Mouse (Mus musculus): ENCODE results near the gene Emilin1.

Emilin1 gene

GRCm38 (mm10) chr5:30887331-30887761, 25.9 kb upstream of the Emilin1 start:
- no peaks in the 10 kb centered on the region for H3K27me3 ChIP-seq (ENCODE audit: control insufficient read depth, insufficient read depth, low read length, poor library complexity, severe bottlenecking)
- peak; percentile 93 for DNase-seq (ENCODE audit: low read depth, low spot score)

GRCm38 (mm10) chr5:30887858-30888336, 25.3 kb upstream of the Emilin1 start:
- DNase-seq (ENCODE audit: low read depth, low spot score): peak; percentile 96
- Histone ChIP-seq H3K27me3 (ENCODE audit: control insufficient read depth, insufficient read depth, low read length, poor library complexity, severe bottlenecking) (no peaks in the 10 kb centered on the region), H3K36me3 (ENCODE audit: control insufficient read depth, insufficient read depth, low read length, poor library complexity, severe bottlenecking) (peaks cover 3% of the 10 kb centered on the region)

More at GRCm38 (mm10) chr5:30887331-30887761, 25.9 kb upstream of the Emilin1 start:
- peaks cover 2% of the 10 kb centered on the region for H3K36me3 ChIP-seq (ENCODE audit: control insufficient read depth, insufficient read depth, low read length, poor library complexity, severe bottlenecking)

GRCm38 (mm10) chr5:30888337-30889087, 24.7 kb upstream of the Emilin1 start, which contains the start of gene Agbl5:
Gene Agbl5, plus strand, starts transcription at chr5:30888694.
- H3K36me3 ChIP-seq (ENCODE audit: control insufficient read depth, insufficient read depth, low read length, poor library complexity, severe bottlenecking): peaks cover 6% of the 10 kb centered on the region
- no peaks in the 10 kb centered on the region for H3K27me3 ChIP-seq (ENCODE audit: control insufficient read depth, insufficient read depth, low read length, poor library complexity, severe bottlenecking)
- peak; percentile 94 for DNase-seq (ENCODE audit: low read depth, low spot score)

GRCm38 (mm10) chr5:30889088-30889754, 24.0 kb upstream of the Emilin1 start:
- no peak for DNase-seq (ENCODE audit: low read depth, low spot score)

GRCm38 (mm10) chr5:30890375-30890774, 22.8 kb upstream of the Emilin1 start:
- Histone ChIP-seq H3K27me3 (ENCODE audit: control insufficient read depth, insufficient read depth, low read length, poor library complexity, severe bottlenecking) (no peaks in the 10 kb centered on the region), H3K36me3 (ENCODE audit: control insufficient read depth, insufficient read depth, low read length, poor library complexity, severe bottlenecking) (peaks cover 6% of the 10 kb centered on the region)
- no peak for DNase-seq (ENCODE audit: low read depth, low spot score)

More at GRCm38 (mm10) chr5:30889088-30889754, 24.0 kb upstream of the Emilin1 start:
- peaks cover 6% of the 10 kb centered on the region for H3K36me3 ChIP-seq (ENCODE audit: control insufficient read depth, insufficient read depth, low read length, poor library complexity, severe bottlenecking)
- no peaks in the 10 kb centered on the region for H3K27me3 ChIP-seq (ENCODE audit: control insufficient read depth, insufficient read depth, low read length, poor library complexity, severe bottlenecking)

- Histone ChIP-seq H3K27me3 (ENCODE audit: control insufficient read depth, insufficient read depth, low read length, poor library complexity, severe bottlenecking) (no peaks in the 10 kb centered on the region), H3K36me3 (ENCODE audit: control insufficient read depth, insufficient read depth, low read length, poor library complexity, severe bottlenecking) (peaks cover 5% of the 10 kb centered on the region; the same call in 1 of the 2 replicates)
- no peak for DNase-seq (ENCODE audit: low read depth, low spot score)
These were observed 11.3 kb upstream of the Emilin1 start for GRCm38 (mm10) chr5:30901860-30902259.

GRCm38 (mm10) chr5:30907413-30908059, 5.7 kb upstream of the Emilin1 start, which contains the start of gene Ost4:
Gene Ost4, minus strand, starts transcription at chr5:30907788.
- peak; percentile 98 for DNase-seq (ENCODE audit: low read depth, low spot score)
- Histone ChIP-seq H3K27me3 (ENCODE audit: control insufficient read depth, insufficient read depth, low read length, poor library complexity, severe bottlenecking) (no peaks in the 10 kb centered on the region), H3K36me3 (ENCODE audit: control insufficient read depth, insufficient read depth, low read length, poor library complexity, severe bottlenecking) (peaks cover 5% of the 10 kb centered on the region; the same call in 1 of the 2 replicates)

GRCm38 (mm10) chr5:30908426-30909299, 4.5 kb upstream of the Emilin1 start:
- no peak for DNase-seq (ENCODE audit: low read depth, low spot score)
- H3K36me3 ChIP-seq (ENCODE audit: control insufficient read depth, insufficient read depth, low read length, poor library complexity, severe bottlenecking): peaks cover 5% of the 10 kb centered on the region; the same call in 1 of the 2 replicates
- H3K27me3 ChIP-seq (ENCODE audit: control insufficient read depth, insufficient read depth, low read length, poor library complexity, severe bottlenecking): no peaks in the 10 kb centered on the region

- H3K36me3 ChIP-seq (ENCODE audit: control insufficient read depth, insufficient read depth, low read length, poor library complexity, severe bottlenecking): 0 out of 2 replicates have a peak, but pooled peaks cover 2% of the 10 kb centered on the region
- DNase-seq (ENCODE audit: low read depth, low spot score): no peak
- H3K27me3 ChIP-seq (ENCODE audit: control insufficient read depth, insufficient read depth, low read length, poor library complexity, severe bottlenecking): no peaks in the 10 kb centered on the region
These were observed 3.9 kb upstream of the Emilin1 start for GRCm38 (mm10) chr5:30909300-30909659.

GRCm38 (mm10) chr5:30909863-30910262, 3.3 kb upstream of the Emilin1 start:
- DNase-seq (ENCODE audit: low read depth, low spot score): no peak
- Histone ChIP-seq H3K36me3 (ENCODE audit: control insufficient read depth, insufficient read depth, low read length, poor library complexity, severe bottlenecking) (0 out of 2 replicates have a peak, but pooled peaks cover 2% of the 10 kb centered on the region), H3K27me3 (ENCODE audit: control insufficient read depth, insufficient read depth, low read length, poor library complexity, severe bottlenecking) (no peaks in the 10 kb centered on the region)

- H3K27me3 ChIP-seq (ENCODE audit: control insufficient read depth, insufficient read depth, low read length, poor library complexity, severe bottlenecking): no peaks in the 10 kb centered on the region
- no peak for DNase-seq (ENCODE audit: low read depth, low spot score)
- H3K36me3 ChIP-seq (ENCODE audit: control insufficient read depth, insufficient read depth, low read length, poor library complexity, severe bottlenecking): 0 out of 2 replicates have a peak, but pooled peaks cover 1% of the 10 kb centered on the region
These were observed 2.7 kb upstream of the Emilin1 start for GRCm38 (mm10) chr5:30910481-30910880.

- Histone ChIP-seq H3K36me3 (ENCODE audit: control insufficient read depth, insufficient read depth, low read length, poor library complexity, severe bottlenecking) (no peaks in the 10 kb centered on the region), H3K27me3 (ENCODE audit: control insufficient read depth, insufficient read depth, low read length, poor library complexity, severe bottlenecking) (no peaks in the 10 kb centered on the region)
- no peak for DNase-seq (ENCODE audit: low read depth, low spot score)
These were observed 1.0 kb upstream of the Emilin1 start for GRCm38 (mm10) chr5:30912156-30912555.

- no peak for DNase-seq (ENCODE audit: low read depth, low spot score)
- no peaks in the 10 kb centered on the region for H3K27me3 ChIP-seq (ENCODE audit: control insufficient read depth, insufficient read depth, low read length, poor library complexity, severe bottlenecking)
- H3K36me3 ChIP-seq (ENCODE audit: control insufficient read depth, insufficient read depth, low read length, poor library complexity, severe bottlenecking): no peaks in the 10 kb centered on the region
These were observed 966 bp downstream of the Emilin1 start for GRCm38 (mm10) chr5:30914101-30914635.

GRCm38 (mm10) chr5:30914849-30915248, 1.6 kb downstream of the Emilin1 start:
- DNase-seq (ENCODE audit: low read depth, low spot score): no peak
- no peaks in the 10 kb centered on the region for H3K36me3 ChIP-seq (ENCODE audit: control insufficient read depth, insufficient read depth, low read length, poor library complexity, severe bottlenecking)

More at GRCm38 (mm10) chr5:30914849-30915248, 1.6 kb downstream of the Emilin1 start:
- no peaks in the 10 kb centered on the region for H3K27me3 ChIP-seq (ENCODE audit: control insufficient read depth, insufficient read depth, low read length, poor library complexity, severe bottlenecking)
